Mouse (Mus musculus) hindbrain, embryonic 16.5 days (tissue): Measurements from ENCODE around the gene Spata46. TPM values are rescaled to one million over a fixed set of nuclear protein-coding genes. Genes with fewer than 3 reads are reported as not detected.

Experiments used
- ATAC-seq: fragments of 200-750 bp; cut with Nextera tagmentation; 2 replicates; pipeline ENCODE4 v1.8.0; 2017; ENCODE audit warnings: moderate TSS enrichment, moderate library complexity
- H3K27ac ChIP-seq: fragments of 300-500 bp; sonication (generic); 2 replicates; pipeline ENCODE4 v1.5.1; 2014; ENCODE audit warnings: low read depth, mild to moderate bottlenecking, control low read depth, low read length, moderate library complexity
- H3K27me3 ChIP-seq: fragments of 300-500 bp; sonication (generic); replicated peaks from 2 replicates; pipeline ENCODE4 v1.6.1; 2014; ENCODE audit warnings: low read length; ENCODE audit not compliant: control insufficient read depth, insufficient read depth
- H3K36me3 ChIP-seq: fragments of 300-500 bp; sonication (generic); 2 replicates; pipeline ENCODE4 v1.6.1; 2014; ENCODE audit warnings: mild to moderate bottlenecking, low read length, moderate library complexity, mixed read lengths; ENCODE audit not compliant: control insufficient read depth, insufficient read depth
- H3K4me1 ChIP-seq: fragments of 300-500 bp; sonication (generic); 2 replicates; pipeline ENCODE4 v1.6.1; 2014; ENCODE audit warnings: low read depth, low read length; ENCODE audit not compliant: control insufficient read depth, insufficient read depth
- H3K4me2 ChIP-seq: fragments of 300-500 bp; sonication (generic); 2 replicates; pipeline ENCODE4 v1.6.1; 2014; ENCODE audit warnings: mild to moderate bottlenecking, low read length, control low read depth, moderate library complexity
- H3K4me3 ChIP-seq: fragments of 300-500 bp; sonication (generic); 2 replicates; pipeline ENCODE4 v1.5.1; 2014; ENCODE audit warnings: mild to moderate bottlenecking, low read length, control low read depth, moderate library complexity
- H3K9ac ChIP-seq: fragments of 300-500 bp; sonication (generic); 2 replicates; pipeline ENCODE4 v1.6.1; 2014; ENCODE audit warnings: low read depth, mild to moderate bottlenecking, control low read depth, low read length, moderate library complexity
- H3K9me3 ChIP-seq: fragments of 300-500 bp; sonication (generic); 2 replicates; pipeline ENCODE4 v1.6.1; 2014; ENCODE audit warnings: mild to moderate bottlenecking, low read length, moderate library complexity; ENCODE audit not compliant: control insufficient read depth
- WGBS: fragments of 180-500 bp; shearing (Covaris S2); extraction: QIAGEN DNeasy Blood & Tissue Kit; methylation state at CpG from one replicate; pipeline ENCODE4 v1.1.7; 2014; 5-methylcytosine and 5-hydroxymethylcytosine counted together
- polyA plus RNA-seq: library from polyadenylated mRNA; unstranded; fragments of >200 nt; fragmentation: Nextera tagmentation; extraction: Ambion mirVana; gene quantifications from 2 replicates; pipeline ENCODE4 v1.2.1, GENCODE M21; 2015

Spata46 gene
- polyA plus RNA-seq, 1 experiment from 2014 or later, result 0.63 TPM

DNA sequence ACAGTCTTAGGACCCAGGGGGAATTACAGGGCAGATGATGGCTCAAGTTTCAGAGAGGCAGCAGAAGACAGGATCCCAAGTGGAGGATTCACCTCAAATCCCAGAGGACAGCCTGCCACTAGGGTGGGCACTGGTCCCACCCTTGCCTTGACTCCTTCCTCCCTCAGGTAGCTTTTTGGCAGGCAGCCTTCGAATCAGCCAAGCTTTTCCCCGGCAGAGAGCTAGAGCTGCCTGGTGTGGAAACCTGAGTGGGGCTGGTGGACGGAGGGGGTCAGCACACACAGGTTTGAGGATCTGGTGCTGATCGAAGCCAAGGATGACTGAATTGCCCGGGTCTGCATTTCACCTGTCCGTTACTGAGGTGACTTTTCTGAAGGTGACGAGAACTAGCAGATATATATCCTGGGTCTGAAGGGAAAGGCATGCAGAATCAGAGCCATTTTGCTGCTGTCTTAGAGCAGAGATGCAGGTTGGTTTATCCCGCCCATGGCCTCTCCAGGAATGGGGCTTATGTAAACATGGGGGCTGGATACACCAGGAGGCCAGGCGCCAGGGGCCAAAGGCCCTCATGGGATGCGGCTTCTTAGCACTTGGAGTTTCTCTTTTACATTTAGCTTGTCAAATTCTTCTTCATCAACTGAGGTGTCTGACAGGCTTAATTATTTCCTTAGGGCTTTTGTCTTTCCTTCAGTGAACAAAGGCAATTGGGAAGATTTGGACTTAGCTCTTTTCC, 51.7 kb downstream of the Spata46 start:
- Histone ChIP-seq H3K4me1 (no peaks in the 10 kb centered on the region), H3K9ac (no peak overlapping the region), H3K36me3 (no peaks in the 10 kb centered on the region), H3K9me3 (no peaks in the 10 kb centered on the region), H3K27me3 (no peaks in the 10 kb centered on the region), H3K27ac (no peak overlapping the region), H3K4me2 (no peak overlapping the region), H3K4me3 (no peak overlapping the region)
- no peak for ATAC-seq
- 69% methylated on average over 10 of the region's 10 CpGs for WGBS

Other genes with a start within 250 kb of the Spata46 start
- gene Ddr2, start 198.0 kb upstream of the Spata46 start, polyA plus RNA-seq, result 7.7 and 10.1 TPM in 2 replicates
- 65.0 and 65.4 TPM in 2 replicates for gene Uap1, start 133.8 kb upstream of the Spata46 start, polyA plus RNA-seq
- gene Uhmk1, start 93.4 kb upstream of the Spata46 start, polyA plus RNA-seq, result 8.1 and 10.4 TPM in 2 replicates
- gene Sh2d1b2, start 76.1 kb upstream of the Spata46 start, polyA plus RNA-seq, result 0.15 TPM in 1 of 2 replicates, not detected in the other
- 0.06 TPM in 1 of 2 replicates, not detected in the other for gene Sh2d1b1, start 31.5 kb upstream of the Spata46 start, polyA plus RNA-seq
- 1.4 and 1.6 TPM in 2 replicates for gene Gm7694, start 2.5 kb upstream of the Spata46 start, polyA plus RNA-seq